Mouse (Mus musculus): ENCODE results near the gene Ccr10.

Ccr10 gene

DNA sequence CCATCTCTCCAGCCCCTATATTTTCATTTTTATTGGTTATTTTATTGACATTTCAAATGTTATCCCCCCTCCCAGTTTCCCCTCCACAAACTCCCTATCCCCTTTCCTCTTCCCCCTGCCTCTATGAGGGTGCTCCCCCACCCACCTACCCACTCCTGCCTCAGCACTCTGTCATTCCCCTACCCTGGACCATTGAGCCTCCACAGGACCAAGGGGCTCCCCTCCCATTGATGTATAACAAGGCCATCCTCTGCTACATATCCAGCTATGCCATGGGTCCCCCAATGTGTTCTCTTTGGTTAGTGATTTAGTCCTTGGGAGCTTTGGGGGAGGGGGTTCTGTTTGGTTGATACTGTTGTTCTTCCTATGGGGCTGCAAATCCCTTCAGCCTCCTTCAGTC is 20.6 kb downstream of the Ccr10 start:
- no peak for DNase-seq (ENCODE audit: low spot score in 2 of 2)

GRCm38 (mm10) chr11:101152825-101153224 is 22.4 kb downstream of the Ccr10 start:
- no peak for DNase-seq (ENCODE audit: low spot score in 2 of 2)

GRCm38 (mm10) chr11:101151063-101151462 is 24.2 kb downstream of the Ccr10 start:
- DNase-seq (ENCODE audit: low spot score in 2 of 2): no peak

GRCm38 (mm10) chr11:101149178-101150105 is 25.8 kb downstream of the Ccr10 start:
- DNase-seq (ENCODE audit: low spot score in 2 of 2): no peak

- DNase-seq (ENCODE audit: low spot score in 2 of 2): no peak
Measured at GRCm38 (mm10) chr11:101148751-101149150, 26.5 kb downstream of the Ccr10 start.

- DNase-seq (ENCODE audit: low spot score in 2 of 2): no peak
Measured at GRCm38 (mm10) chr11:101146377-101146776, 28.9 kb downstream of the Ccr10 start.

- DNase-seq (ENCODE audit: low spot score in 2 of 2): no peak
Measured at GRCm38 (mm10) chr11:101143338-101144225, 31.7 kb downstream of the Ccr10 start.

- DNase-seq (ENCODE audit: low spot score in 2 of 2): no peak
Measured at GRCm38 (mm10) chr11:101142215-101142967, 32.9 kb downstream of the Ccr10 start.

DNA sequence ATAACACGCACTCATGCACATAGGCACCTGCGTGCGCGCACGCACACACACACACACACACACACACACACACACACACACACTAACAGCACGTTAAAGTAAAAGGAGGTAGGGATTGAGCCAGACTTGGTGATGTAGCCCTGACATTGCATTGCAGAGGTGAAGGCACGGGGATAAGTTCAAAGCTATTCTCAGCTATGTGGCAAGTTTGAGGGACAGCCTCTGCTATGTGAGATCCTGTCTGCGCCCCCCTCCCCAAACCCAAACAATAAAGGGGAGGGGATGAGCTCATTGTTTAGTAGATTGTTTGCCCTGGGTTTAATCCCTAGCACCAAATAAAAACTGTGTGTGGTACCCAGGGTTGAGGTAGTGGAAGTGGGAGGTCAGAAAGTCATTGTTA is 34.2 kb downstream of the Ccr10 start:
- DNase-seq (ENCODE audit: low spot score in 2 of 2): no peak

GRCm38 (mm10) chr11:101140164-101140819 is 35.0 kb downstream of the Ccr10 start:
- DNase-seq (ENCODE audit: low spot score in 2 of 2): no peak

GRCm38 (mm10) chr11:101138536-101139181 is 36.6 kb downstream of the Ccr10 start:
- no peak for DNase-seq (ENCODE audit: low spot score in 2 of 2)

DNA sequence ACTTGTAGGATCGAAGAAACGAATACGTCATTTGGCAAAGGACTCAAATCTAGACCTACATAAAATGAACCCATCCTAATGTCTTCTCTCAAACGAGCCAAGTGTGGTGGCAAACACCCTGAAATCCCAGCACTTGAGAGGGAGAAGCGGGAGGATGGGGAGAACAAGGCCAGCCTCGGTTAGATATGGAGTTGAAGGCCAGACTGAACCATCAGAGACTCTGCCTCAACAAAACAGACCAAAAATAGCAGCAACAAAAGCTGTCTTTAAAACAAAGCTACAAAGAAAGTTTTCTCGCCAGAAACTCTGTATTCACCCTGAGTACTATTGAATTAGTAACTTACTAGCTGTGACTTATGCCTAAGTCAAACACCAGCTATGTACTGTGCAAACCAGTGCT is 38.2 kb downstream of the Ccr10 start:
- no peak for DNase-seq (ENCODE audit: low spot score in 2 of 2)

DNA sequence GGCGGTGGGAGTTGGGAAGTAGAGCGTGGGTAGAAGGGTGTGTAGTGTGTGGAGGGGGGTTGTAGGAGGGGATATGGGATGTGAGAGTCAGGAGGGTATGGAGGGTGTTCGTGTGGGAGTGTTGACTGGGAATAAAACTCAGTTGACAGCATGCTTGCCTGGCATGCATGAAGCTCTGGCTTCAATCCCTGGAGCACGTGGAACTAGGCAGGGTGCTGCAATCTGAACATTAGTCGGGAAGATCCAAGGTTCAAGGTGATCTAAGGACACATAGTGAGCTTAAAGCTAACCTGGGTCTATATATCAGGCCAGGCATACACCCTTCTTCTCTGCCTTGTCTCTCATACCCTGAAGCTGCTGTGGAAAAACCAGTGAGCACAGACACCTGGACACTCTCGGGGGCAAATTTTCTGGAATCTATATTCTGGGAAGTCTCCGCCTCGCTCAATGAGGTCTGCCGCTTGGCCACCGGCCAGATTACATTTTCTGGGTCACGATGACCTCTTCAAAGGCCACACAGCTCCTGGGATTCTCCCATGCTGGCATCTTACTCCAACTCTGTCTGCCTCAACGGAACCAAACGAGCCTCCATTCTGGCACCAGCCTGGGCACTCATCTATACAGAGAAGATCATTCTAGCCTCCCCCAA is 40.9 kb downstream of the Ccr10 start:
- no peak for DNase-seq (ENCODE audit: low spot score in 2 of 2)

GRCm38 (mm10) chr11:101133037-101133436 is 42.2 kb downstream of the Ccr10 start:
- DNase-seq (ENCODE audit: low spot score in 2 of 2): no peak

- peak in 1 of 2 experiments; percentile 16 for DNase-seq (ENCODE audit: low spot score in 2 of 2)
Measured at GRCm38 (mm10) chr11:101131701-101132100, 43.5 kb downstream of the Ccr10 start.

- DNase-seq (ENCODE audit: low spot score in 2 of 2): no peak
Measured at GRCm38 (mm10) chr11:101131187-101131586, 44.1 kb downstream of the Ccr10 start.

GRCm38 (mm10) chr11:101130056-101130756 is 45.0 kb downstream of the Ccr10 start:
- DNase-seq (ENCODE audit: low spot score in 2 of 2): no peak

DNA sequence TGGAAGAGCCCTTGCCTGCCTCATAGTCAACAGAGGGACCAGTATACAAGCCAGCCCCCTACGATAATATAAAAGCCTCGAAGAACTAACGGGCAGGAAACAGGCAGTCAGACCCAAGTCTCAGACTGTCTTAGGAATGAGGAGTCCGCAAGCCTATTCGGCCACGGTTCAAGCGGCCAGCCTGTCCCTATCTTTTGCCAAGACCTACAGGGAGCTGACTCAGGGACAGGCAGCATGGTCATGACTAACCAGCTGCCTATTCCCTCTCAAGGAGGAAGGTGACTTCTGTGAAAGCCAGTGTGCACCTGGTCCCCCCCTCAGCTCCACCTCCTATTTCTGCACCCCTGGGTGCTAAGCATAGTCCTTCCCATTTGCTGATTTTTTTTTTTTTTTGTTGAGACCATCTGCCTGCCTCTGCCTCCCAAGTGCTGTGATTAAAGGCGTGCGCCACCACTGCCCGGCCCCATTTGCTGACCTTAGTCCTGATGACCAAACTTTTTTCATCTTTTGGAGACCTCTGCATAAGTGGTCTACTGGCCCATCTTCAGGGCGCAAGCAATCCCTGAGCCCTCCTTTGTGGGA is 46.2 kb downstream of the Ccr10 start:
- no peak for DNase-seq (ENCODE audit: low spot score in 2 of 2)

DNA sequence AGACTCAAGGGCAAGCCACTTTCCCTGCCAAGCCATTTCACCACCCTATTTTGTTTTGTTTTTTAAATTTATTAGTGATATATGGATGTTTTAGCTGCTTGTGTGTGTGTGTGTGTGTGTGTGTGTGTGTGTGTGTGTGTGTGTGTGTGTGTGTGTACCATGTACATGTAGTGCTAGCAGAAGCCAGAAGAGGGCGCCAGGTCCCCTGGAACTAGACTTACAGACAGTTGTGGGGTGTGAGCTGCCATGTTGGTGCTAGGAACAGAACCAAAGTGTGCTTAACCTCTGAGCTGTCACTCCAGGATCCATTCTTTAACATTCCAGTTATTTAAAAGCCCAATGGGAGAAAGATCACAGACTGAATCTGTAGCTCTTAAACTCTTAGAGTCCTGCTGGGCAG is 48.2 kb downstream of the Ccr10 start:
- DNase-seq (ENCODE audit: low spot score in 2 of 2): no peak

Measured in spleen, postnatal 14 days (tissue).